Mouse (Mus musculus): ENCODE results near the gene Agk.

DNA sequence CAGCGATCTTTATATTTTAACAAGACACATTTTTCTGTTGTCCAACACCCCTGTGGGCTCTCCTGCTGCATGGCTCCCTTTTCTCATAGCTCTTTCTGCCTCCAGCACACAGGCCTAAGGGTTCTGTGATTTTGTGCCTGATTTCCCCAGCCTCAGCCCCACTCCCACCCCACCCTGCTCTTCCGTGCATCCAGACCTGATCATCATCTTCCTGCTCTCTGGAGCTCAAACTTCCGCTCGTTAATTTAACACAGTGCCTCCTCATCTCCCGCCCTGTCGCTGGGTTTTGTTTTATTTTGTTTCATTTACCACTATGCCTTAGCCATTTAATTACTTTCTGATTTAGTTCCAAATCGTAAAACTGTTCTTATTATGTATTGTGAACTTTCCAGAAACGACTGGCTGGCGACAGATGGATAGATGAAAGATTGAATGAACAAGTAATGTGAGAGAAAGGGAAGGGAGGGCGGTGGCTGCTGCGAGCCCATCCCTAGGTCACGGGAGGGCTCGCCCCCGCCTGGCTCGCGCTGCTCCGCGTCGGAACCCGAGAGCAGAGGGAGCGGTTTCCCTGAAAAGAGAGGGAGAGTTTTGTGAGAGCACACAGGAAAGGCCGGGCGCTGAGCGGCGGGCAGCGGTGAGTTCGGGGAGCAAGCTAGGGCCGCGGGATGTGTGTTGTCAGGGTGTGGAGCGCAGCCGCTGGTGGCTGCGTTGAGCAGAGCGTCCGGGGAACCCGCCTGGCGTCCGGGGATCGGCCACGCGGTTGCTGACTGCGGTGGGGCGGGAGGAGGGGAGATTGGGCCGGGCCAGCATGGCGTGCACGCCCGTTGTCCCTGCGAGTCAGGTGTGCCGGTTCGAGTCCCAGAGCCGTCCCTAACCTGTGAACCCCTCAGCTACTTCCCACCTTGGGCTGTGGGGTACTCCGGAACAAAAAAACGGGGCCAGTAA, at the start of gene Agk:
- TF ChIP-seq CTCF (IDR thresholded peaks at IDR 0.05; ENCODE audit: low read depth) (no peak), EP300 (IDR thresholded peaks at IDR 0.05; ENCODE audit: low read depth) (no peak)
